Mouse (Mus musculus) adrenal gland, postnatal 25 days (tissue): ENCODE results near the gene Prrxl1. TPM values are rescaled to one million over a fixed set of nuclear protein-coding genes. Genes with fewer than 3 reads are reported as not detected.
A peak's percentile ranks its signal among the peaks of the same experiment; 100 is the strongest.

Experiments used
- DNase-seq: peaks from one replicate; pipeline ENCODE4 v3.0.0; 2021; ENCODE audit warnings: mixed read lengths
- long read RNA-seq: library from polyadenylated mRNA; stranded (forward); transcript quantifications from one replicate; pipeline ENCODE4 v2.0.0, GENCODE M21; 2021
- total RNA-seq: library from RNA; stranded (reverse); gene quantifications from 2 replicates; pipeline ENCODE4 v1.2.3, GENCODE M21; 2021

Gene Prrxl1
- 1.1 and 2.2 TPM in 2 replicates for total RNA-seq
- long read RNA-seq, partial matches to known transcripts, result 1 of 2 reads
- long read RNA-seq, other reads (novel, unspliced or antisense), result 0 of 2 reads

DNA sequence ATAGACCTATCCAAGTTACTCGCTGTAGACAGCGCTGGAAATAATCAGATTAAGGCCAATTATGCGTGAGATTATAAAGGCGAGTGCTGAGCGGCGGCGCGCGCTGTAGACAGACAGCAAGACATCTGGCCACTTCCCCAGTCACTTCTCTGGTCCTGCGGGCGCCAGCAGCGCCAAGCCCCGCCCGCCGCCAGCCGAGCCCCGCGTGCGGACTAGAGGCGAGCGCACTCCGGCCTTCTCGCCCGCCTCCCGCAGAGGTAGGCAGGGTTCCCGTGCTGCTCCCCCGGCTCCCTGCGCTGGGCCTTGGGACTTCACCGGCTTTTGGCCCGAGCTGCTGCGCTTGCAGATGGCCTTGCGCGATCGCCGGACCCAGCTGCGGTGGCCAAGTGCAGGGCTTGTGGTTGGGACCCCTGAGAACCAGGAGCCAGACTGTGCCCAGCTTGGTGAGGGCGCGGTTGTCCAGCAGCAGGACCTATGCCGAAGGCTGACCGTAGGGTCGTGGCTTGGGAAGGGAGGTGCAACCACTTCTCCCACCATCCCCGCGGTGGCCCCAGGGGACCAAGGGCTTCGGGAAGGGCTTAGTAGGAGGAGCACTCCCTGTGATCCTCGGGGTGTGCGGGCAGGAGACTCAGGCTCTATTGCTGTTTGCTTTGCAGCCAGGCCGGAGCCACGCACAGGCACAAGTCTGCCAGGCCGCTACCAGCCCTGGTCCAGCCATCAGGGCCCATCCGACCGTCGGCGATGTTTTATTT, at the start of gene Prrxl1:
Gene Prrxl1 (plus strand): TSS at position 118 of the 752 bp plus-strand sequence.
- DNase-seq, result peak; percentile 30

- DNase-seq, result no peak
Measured at GRCm38 (mm10) chr14:32551854-32552253, 47.4 kb upstream of the Prrxl1 start.

DNA sequence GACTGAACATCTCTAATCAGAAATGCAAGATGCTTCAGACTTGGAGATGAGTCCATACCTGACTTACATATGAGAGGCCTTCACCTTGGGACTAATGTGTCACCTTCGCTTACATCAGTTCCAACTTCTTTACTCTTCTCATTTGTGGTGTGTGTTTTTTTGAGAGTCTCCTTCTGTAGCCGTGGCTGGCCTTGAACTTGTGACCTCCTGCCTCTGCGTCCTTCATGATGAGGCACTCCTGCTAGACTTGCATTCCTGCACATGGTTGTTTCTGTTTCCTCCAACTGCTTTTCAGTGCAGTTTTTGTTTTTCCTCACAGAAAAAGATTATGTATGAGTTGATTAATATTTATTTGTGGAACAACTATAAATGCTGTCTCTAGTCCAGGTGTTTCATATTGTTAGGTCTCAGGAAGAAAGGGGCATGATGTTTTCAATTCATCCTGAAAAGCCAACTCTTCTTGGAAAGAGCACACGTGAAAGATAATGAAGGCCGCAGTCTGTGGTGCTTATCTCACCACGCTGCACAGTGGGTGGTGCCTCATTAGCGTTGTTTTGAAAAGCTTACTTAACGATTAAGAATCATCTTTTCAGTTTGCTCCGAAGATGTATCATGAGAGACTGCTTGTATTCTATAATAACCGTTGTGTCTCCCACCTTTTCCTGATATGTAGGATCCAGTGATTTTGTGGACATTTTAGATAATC, 45.9 kb upstream of the Prrxl1 start:
- DNase-seq, result no peak

DNA sequence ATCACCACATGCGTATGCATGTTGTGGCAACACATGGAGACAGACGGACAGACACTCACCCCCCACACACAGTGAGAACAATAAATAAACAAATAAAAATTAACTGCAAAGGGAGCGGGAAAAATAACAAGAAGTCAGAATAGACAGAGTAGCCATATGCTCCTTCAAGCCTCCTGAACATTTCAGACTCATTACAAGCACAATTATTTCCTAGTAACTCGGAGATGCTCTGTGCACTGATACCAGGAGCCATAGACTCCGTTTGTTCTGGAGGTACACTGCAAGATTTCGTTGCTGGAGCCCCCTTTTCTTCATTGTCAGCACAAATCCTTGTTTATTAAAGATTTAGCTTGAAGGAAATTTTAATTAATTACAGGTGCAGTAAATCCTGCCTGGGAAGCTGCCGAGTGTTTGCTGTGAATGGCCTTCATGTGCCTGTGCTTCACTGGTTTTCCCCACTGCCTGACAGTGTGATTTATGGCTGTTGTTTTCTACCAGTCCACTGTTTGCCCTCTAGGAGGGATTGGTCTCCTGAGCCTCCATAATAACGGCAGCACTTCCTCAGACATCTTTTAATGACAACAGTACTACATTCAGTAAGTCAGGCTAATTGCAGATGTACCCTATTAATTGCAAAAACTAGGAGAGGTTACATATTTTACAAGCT, 44.2 kb upstream of the Prrxl1 start:
- no peak for DNase-seq

GRCm38 (mm10) chr14:32561428-32561827, 37.8 kb upstream of the Prrxl1 start:
- DNase-seq, result no peak

DNA sequence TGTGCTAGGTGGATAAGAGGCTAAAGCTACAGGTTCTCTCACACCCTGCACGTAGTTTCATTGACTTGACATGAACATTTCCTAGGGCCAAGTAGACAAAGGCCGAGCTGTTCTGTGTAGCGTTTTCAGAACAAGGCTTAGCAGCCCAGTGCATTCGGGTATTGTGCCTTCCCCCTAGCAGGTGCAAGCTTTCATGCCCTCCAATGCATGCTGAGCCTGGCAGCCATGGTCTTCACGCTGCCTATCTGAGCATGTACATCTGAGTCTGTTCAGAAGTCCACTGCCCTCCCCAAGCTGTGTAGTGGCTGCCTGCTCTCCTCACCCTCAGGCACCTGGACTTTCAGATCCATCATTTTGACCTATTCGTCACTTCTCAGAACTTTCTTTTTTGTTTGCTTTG, 35.5 kb upstream of the Prrxl1 start:
- no peak for DNase-seq

- DNase-seq, result no peak
Measured at GRCm38 (mm10) chr14:32572519-32572918, 26.7 kb upstream of the Prrxl1 start.

DNA sequence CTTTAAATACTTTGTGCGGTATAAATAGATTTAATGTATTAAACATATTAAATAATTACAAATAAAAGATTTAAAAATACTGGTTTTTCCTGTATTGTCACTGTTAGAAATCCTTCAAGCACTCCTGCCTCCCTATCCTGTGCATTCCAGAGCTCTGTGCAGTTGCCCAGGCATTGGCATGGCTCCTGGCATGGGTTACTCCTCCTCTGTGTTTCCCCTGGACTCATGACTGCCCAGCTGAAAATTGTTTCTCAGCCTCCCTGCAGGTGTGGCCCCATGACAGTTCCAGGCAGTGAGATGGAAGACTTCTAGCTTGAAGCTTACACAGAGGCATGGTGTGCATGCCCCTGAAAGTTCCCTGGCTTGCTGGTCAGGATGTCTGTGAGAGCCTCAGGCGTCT, 20.8 kb upstream of the Prrxl1 start:
- no peak for DNase-seq

DNA sequence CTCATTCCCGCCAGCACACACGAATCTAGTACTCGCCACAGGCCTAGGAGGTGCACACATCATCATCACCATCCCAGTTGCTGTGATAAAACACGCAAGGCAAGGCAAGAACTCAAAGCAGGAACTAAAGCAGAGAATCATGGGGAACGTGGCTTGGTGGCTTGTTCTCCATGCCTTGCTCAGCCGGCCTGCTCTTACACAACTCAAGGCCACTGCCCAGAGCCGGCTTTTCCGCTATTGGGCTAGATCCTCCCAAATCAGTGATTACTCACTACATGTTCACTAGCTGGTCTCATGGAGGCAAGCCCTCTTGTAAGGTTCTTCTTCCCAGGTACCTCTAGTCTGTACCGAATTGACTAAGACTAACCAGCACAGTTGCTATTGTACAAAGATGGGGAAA, 15.5 kb upstream of the Prrxl1 start:
- DNase-seq, result peak; percentile 29

GRCm38 (mm10) chr14:32587013-32587784, 12.0 kb upstream of the Prrxl1 start:
- DNase-seq, result peak; percentile 71

GRCm38 (mm10) chr14:32590377-32590776, 8.8 kb upstream of the Prrxl1 start:
- no peak for DNase-seq

GRCm38 (mm10) chr14:32597232-32598231, 1.7 kb upstream of the Prrxl1 start:
- peak; percentile 83 for DNase-seq

GRCm38 (mm10) chr14:32598437-32599219, 579 bp upstream of the Prrxl1 start:
- no peak for DNase-seq

DNA sequence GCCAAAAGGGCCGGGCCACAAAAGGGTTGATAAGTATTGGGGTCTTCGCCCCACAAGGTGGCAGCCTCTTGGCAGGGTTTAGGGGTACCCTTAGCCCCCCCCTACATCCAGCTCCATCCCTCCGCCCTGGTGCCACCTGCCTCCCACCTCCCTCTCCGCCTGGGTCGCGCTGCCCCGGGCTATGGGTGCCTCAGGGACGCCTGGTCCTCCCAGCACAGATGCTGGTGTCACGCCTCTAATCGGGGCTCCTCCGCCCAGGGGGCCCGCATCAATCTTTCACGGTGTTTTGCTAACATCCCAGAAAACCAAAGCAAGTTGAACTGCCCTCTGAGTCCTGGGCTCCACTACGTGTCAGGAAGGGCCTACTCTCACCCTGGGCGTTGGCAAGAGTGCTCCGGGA, 903 bp downstream of the Prrxl1 start:
- DNase-seq, result no peak

- DNase-seq, result no peak
Measured at GRCm38 (mm10) chr14:32605508-32605907, 6.3 kb downstream of the Prrxl1 start.

GRCm38 (mm10) chr14:32606316-32606715, 7.1 kb downstream of the Prrxl1 start:
- no peak for DNase-seq

DNA sequence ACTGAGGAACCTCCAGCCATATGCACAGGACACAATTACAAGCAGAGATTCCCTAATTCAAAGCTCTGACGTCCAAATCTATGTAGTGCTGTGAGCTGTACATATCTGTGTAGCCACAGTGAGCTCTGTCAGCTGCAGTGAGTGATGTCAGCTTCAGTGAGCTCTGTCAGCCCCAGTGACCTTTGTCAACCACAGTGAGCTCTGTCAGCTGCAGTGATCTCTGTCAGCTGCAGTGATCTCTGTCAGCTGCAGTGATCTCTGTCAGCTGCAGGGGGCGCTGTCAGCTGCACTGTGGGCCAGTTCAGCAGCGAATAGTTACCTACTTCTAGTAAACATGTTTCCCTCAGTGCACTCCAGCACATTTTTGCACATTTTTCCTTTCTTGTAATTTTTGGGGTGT, 10.2 kb downstream of the Prrxl1 start:
- DNase-seq, result peak; percentile 54

DNA sequence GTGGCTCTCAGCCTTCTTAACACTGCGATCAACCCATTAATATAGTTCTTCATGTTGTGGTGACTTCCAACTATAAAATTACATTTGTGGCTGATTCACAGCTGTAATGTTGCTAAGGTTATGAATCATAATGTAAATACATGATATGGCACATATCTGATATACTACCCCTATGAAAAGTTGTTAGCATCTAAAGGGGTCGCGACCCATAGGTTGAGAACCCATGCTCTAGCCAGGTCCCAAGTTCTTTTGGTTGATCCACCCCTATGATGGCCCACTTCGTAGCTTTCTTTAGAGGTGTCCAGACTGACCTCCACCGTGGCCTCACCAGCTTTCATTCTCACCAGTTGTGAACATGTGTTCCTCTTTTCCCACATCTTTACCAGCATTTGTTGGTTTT, 18.0 kb downstream of the Prrxl1 start:
- DNase-seq, result no peak

GRCm38 (mm10) chr14:32624245-32624644, 25.0 kb downstream of the Prrxl1 start:
- DNase-seq, result no peak

- DNase-seq, result no peak
Measured at GRCm38 (mm10) chr14:32624811-32625210, 25.6 kb downstream of the Prrxl1 start.
